Mouse (Mus musculus) heart, embryonic 15.5 days (tissue): ENCODE data around the gene Mpi. TPM values are rescaled to one million over a fixed set of nuclear protein-coding genes. Genes with fewer than 3 reads are reported as not detected.

ENCODE experiments used
- ATAC-seq: fragments of 200-750 bp; cut with Nextera tagmentation; replicated peaks from 2 replicates; pipeline ENCODE4 v1.8.0; 2017; ENCODE audit warnings: low read depth, moderate TSS enrichment; ENCODE audit not compliant: insufficient number of reproducible peaks, insufficient read depth, low FRiP score
- H3K27ac ChIP-seq: fragments of 300-500 bp; sonication (generic); 2 replicates; pipeline ENCODE4 v1.5.1; 2015; ENCODE audit warnings: mild to moderate bottlenecking, inconsistent platforms
- H3K27me3 ChIP-seq: fragments of 300-500 bp; sonication (generic); 2 replicates; pipeline ENCODE4 v1.6.1; 2015; ENCODE audit warnings: inconsistent platforms
- H3K36me3 ChIP-seq: fragments of 300-500 bp; sonication (generic); 2 replicates; pipeline ENCODE4 v1.6.1; 2015; ENCODE audit warnings: mild to moderate bottlenecking, inconsistent platforms
- H3K4me1 ChIP-seq: fragments of 300-500 bp; sonication (generic); replicated peaks from 2 replicates; pipeline ENCODE4 v1.6.1; 2015; ENCODE audit warnings: inconsistent platforms
- H3K4me2 ChIP-seq: fragments of 300-500 bp; sonication (generic); 2 replicates; pipeline ENCODE4 v1.6.1; 2015; ENCODE audit warnings: inconsistent platforms, mild to moderate bottlenecking, moderate library complexity
- H3K4me3 ChIP-seq: fragments of 300-500 bp; sonication (generic); 2 replicates; pipeline ENCODE4 v1.5.1; 2015; ENCODE audit warnings: mild to moderate bottlenecking, inconsistent platforms
- H3K9ac ChIP-seq: fragments of 300-500 bp; sonication (generic); 2 replicates; pipeline ENCODE4 v1.6.1; 2015; ENCODE audit warnings: mild to moderate bottlenecking, inconsistent platforms
- H3K9me3 ChIP-seq: fragments of 300-500 bp; sonication (generic); replicated peaks from 2 replicates; pipeline ENCODE4 v1.6.1; 2016; ENCODE audit warnings: inconsistent platforms
- WGBS: fragments of 180-500 bp; shearing (Covaris S2); methylation state at CpG from one replicate; pipeline ENCODE4 v1.1.7; 2015; ENCODE audit warnings: mixed read lengths; 5-methylcytosine and 5-hydroxymethylcytosine counted together
- polyA plus RNA-seq: library from polyadenylated mRNA; unstranded; fragments of >200 nt; fragmentation: Nextera tagmentation; extraction: Ambion mirVana; gene quantifications from 2 replicates; pipeline ENCODE4 v1.2.1, GENCODE M21; 2015

Gene Mpi
- polyA plus RNA-seq, 1 experiment from 2014 or later, result 75.2 TPM

GRCm38 (mm10) chr9:57501861-57502260 lies 50.7 kb downstream of the Mpi start:
- Histone ChIP-seq H3K4me2 (peak overlapping the region; percentile 26), H3K27ac (no peak overlapping the region), H3K4me1 (peaks cover 46% of the 10 kb centered on the region), H3K9ac (no peak overlapping the region), H3K27me3 (peaks cover 57% of the 10 kb centered on the region), H3K36me3 (no peaks in the 10 kb centered on the region), H3K4me3 (no peak overlapping the region), H3K9me3 (no peaks in the 10 kb centered on the region)
- 12% methylated on average over 20 of the region's 20 CpGs for WGBS
- ATAC-seq, result no peak

GRCm38 (mm10) chr9:57501452-57501851 lies 51.1 kb downstream of the Mpi start:
- H3K4me3 ChIP-seq, result no peak overlapping the region
- H3K9ac ChIP-seq, result no peak overlapping the region
- H3K4me1 ChIP-seq, result peaks cover 45% of the 10 kb centered on the region
- H3K27me3 ChIP-seq, result peaks cover 57% of the 10 kb centered on the region
- no peaks in the 10 kb centered on the region for H3K36me3 ChIP-seq
- H3K27ac ChIP-seq, result no peak overlapping the region
- H3K4me2 ChIP-seq, result peak overlapping the region; percentile 26; the same call in 1 of the 2 replicates
- no peaks in the 10 kb centered on the region for H3K9me3 ChIP-seq
- 23% methylated on average over 13 of the region's 13 CpGs for WGBS
- no peak for ATAC-seq

- Histone ChIP-seq H3K27me3 (peaks cover 42% of the 10 kb centered on the region), H3K27ac (no peak overlapping the region), H3K4me1 (peaks cover 16% of the 10 kb centered on the region), H3K4me3 (no peak overlapping the region), H3K9me3 (no peaks in the 10 kb centered on the region), H3K9ac (no peak overlapping the region), H3K36me3 (no peaks in the 10 kb centered on the region), H3K4me2 (no peak overlapping the region)
- 61% methylated on average over 7 of the region's 7 CpGs for WGBS
- ATAC-seq, result no peak
Measured at GRCm38 (mm10) chr9:57498536-57498935, 54.0 kb downstream of the Mpi start.

- no peaks in the 10 kb centered on the region for H3K36me3 ChIP-seq
- H3K4me2 ChIP-seq, result no peak overlapping the region
- H3K27ac ChIP-seq, result no peak overlapping the region
- peaks cover 4% of the 10 kb centered on the region for H3K4me1 ChIP-seq
- peaks cover 29% of the 10 kb centered on the region for H3K27me3 ChIP-seq
- no peaks in the 10 kb centered on the region for H3K9me3 ChIP-seq
- H3K9ac ChIP-seq, result no peak overlapping the region
- no peak overlapping the region for H3K4me3 ChIP-seq
- 62% methylated on average over 5 of the region's 5 CpGs for WGBS
- no peak for ATAC-seq
Measured at GRCm38 (mm10) chr9:57497236-57497635, 55.3 kb downstream of the Mpi start.

GRCm38 (mm10) chr9:57494970-57495369 lies 57.6 kb downstream of the Mpi start:
- H3K27me3 ChIP-seq, result 0 out of 2 replicates have a peak, but pooled peaks cover 7% of the 10 kb centered on the region
- H3K4me3 ChIP-seq, result no peak overlapping the region
- no peak overlapping the region for H3K27ac ChIP-seq
- no peak overlapping the region for H3K4me2 ChIP-seq
- no peak for ATAC-seq
- no peaks in the 10 kb centered on the region for H3K36me3 ChIP-seq
- H3K4me1 ChIP-seq, result no peaks in the 10 kb centered on the region
- H3K9me3 ChIP-seq, result no peaks in the 10 kb centered on the region; the same call in 1 of the 2 replicates
- H3K9ac ChIP-seq, result no peak overlapping the region

Other genes starting within 250 kb of the Mpi start
- 17.0 and 20.0 TPM in 2 replicates for gene Ppcdc, start 112.6 kb downstream of the Mpi start, polyA plus RNA-seq
- 7.6 and 9.7 TPM in 2 replicates for gene Scamp5, start 84.7 kb downstream of the Mpi start, polyA plus RNA-seq
- 11.5 and 12.9 TPM in 2 replicates for gene Rpp25, start 48.7 kb downstream of the Mpi start, polyA plus RNA-seq
- 1,248 and 1,820 TPM in 2 replicates for gene Cox5a, start 31.5 kb downstream of the Mpi start, polyA plus RNA-seq
- gene Fam219b, start 15.2 kb downstream of the Mpi start, polyA plus RNA-seq, result 10.6 and 15.1 TPM in 2 replicates
- gene Scamp2, start 8.2 kb upstream of the Mpi start, polyA plus RNA-seq, result 47.3 and 56.0 TPM in 2 replicates
- 14.3 and 21.3 TPM in 2 replicates for gene Ulk3, start 36.7 kb upstream of the Mpi start, polyA plus RNA-seq
- gene Cplx3, start 53.5 kb upstream of the Mpi start, polyA plus RNA-seq, result not detected in 2 replicates
- not detected in 2 replicates for gene Lman1l, start 68.0 kb upstream of the Mpi start, polyA plus RNA-seq
- gene Csk, start 100.9 kb upstream of the Mpi start, polyA plus RNA-seq, result 14.6 and 20.6 TPM in 2 replicates
- not detected in 2 replicates for gene Cyp1a2, start 130.9 kb upstream of the Mpi start, polyA plus RNA-seq
- gene Cyp1a1, start 135.2 kb upstream of the Mpi start, polyA plus RNA-seq, result not detected in 2 replicates
- gene Edc3, start 155.8 kb upstream of the Mpi start, polyA plus RNA-seq, result 13.5 and 21.4 TPM in 2 replicates
- gene Clk3, start 213.1 kb upstream of the Mpi start, polyA plus RNA-seq, result 48.5 and 65.2 TPM in 2 replicates